Mouse (Mus musculus) spleen, adult 2 months (tissue): ENCODE data around the gene Fbxo9.

Experiments used
- CTCF ChIP-seq: fragments of 200-500 bp; IDR thresholded peaks from 2 replicates; pipeline ENCODE4 v1.5.1; 2011; ENCODE audit warnings: mild to moderate bottlenecking, inconsistent platforms; ENCODE audit not compliant: insufficient read depth, insufficient read length, insufficient replicate concordance; ENCODE audit errors: extremely low read depth
- POLR2A ChIP-seq: fragments of 200-500 bp; IDR thresholded peaks from 2 replicates; pipeline ENCODE4 v1.6.1; 2011; ENCODE audit warnings: low read depth, low read length, inconsistent platforms

DNA sequence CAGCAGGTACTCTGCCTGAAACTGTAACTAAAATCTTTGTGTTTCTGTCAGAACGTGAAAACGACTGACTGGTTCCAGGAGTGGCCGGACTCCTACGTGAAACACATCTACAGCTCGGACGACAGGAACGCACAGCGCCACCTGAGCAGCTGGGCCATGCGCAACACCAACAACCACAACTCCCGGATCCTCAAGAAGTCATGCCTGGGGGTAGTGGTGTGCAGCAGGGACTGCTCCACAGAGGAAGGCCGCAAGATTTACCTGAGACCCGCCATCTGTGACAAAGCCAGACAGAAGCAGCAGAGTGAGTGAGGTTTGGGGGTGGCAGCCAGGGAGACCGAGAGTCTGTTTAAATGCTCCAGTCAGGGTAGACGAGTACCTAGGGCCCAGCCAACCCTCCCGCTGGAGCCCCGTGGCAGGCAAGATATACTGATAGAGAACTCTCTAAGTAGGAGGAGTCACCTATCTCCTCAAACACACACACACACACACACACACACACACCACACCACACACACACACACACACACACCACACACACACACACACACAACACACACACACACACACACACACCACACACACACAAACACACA is 49.2 kb downstream of the Fbxo9 start:
- TF ChIP-seq POLR2A = no peak
- no peak for TF ChIP-seq CTCF
